Mouse (Mus musculus): Measurements from ENCODE around the gene Raver1. TPM values are rescaled to one million over a fixed set of nuclear protein-coding genes. Genes with fewer than 3 reads are reported as not detected.

Gene Raver1
- total RNA-seq (2021) = 10 to 100 TPM; 34.0 to 37.4 TPM
- long read RNA-seq, experiment 1, transcript Raver1-201 (13 exons, 3,470 nt) = major isoform, 14 of 21 reads
- long read RNA-seq, experiment 1, partial matches to known transcripts = 0 of 21 reads
- long read RNA-seq, experiment 1, other reads (novel, unspliced or antisense) = 7 of 21 reads
- long read RNA-seq, experiment 2, transcript Raver1-201 (13 exons, 3,470 nt) = major isoform, 9 of 20 reads
- long read RNA-seq, experiment 2, partial matches to known transcripts = 4 of 20 reads
- long read RNA-seq, experiment 2, other reads (novel, unspliced or antisense) = 7 of 20 reads

DNA sequence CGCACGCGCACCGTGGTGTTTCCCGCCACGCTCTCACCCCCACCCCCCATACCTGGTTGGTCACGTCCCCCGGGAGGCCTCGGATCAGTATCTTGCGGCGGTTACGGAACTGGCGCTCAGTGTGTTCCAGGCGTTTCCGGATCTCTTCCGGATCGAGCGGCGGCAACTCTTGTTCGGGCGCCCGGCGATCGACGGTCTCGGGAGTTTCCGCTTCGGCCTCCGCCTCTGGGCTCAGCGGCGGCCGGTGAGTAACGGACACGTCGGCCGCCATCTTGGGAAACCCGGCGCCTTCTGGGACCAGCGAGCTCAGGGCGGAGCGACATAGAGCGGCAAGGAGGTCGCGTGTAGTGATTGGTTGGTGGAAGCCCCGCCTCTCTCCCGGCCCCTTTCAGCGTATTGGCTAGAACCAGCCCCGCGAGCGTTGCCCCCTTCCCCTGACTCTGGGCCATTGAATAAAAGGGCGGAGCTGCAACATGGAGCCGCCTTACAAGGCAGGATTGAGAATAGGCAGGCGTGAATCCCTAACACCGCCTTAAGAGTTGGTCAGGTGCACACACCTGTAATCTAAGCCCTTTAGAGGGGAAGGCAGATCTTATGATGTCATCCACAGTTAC lies at the start of gene Raver1, which contains the start of gene Gm38431:
Raver1 (minus strand) TSS at position 302 of the 614 bp plus-strand sequence.
Gm38431 (minus strand) TSS at position 291 of the 614 bp plus-strand sequence.
- DNase-seq (ENCODE audit: low spot score in 2 of 2) = peak; percentile 97 to 98

DNA sequence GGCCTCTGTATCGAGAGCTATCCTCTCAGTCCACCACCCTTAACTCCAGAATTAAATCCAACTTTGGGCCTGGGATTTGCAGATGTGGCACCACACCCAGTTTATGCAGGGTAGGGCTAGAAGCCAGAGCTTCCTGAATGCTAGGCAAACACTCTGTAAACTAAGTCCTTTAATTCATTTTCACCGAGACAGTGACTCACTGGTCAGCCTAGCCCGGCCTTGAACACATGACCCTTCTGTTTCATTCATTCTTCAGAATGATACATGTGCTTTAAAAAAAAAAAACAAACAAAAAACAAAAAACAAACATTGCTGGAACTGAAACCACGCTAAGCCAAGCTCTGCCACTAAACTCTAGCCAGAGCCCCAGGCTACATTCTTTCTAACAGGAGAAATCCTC lies 46.6 kb upstream of the Raver1 start:
- DNase-seq (ENCODE audit: low spot score in 2 of 2) = no peak

DNA sequence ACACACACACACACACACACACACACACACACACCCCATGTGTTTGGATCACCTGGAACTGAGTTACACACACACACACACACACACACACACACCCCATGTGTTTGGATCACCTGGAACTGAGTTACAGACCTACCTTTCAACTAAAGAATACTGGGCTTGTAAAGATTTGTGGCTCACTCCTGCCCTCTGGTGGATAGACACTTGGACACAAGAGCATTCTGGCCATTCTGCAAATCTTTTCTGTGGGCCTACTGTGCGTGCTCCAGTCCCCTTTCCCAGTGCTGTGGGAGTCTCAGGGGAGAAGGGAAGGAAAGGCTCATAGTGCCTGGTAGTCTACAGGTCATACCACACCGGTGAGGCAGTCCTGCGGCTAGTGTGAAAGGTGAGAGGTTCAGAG lies 45.4 kb upstream of the Raver1 start:
- peak; percentile 45 to 61 for DNase-seq (ENCODE audit: low spot score in 2 of 2)

DNA sequence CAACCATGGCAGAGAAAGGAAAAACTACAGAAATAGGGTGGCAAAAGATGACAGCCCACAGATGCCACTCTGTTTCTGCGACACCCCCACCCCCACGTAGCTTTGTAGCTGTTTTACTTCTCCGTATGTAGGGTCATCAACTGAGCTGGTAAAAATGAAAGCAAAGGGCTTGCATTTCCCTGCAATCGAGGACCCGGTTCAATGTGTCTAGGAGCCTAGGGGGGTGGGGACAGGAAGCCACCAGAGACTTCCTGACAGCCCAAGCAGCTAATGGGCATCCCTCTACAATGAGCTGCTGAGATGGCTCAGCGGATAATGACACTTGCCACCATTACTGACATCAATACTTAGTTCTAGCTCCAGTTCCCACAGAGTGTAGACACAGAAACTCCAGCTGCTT lies 44.6 kb upstream of the Raver1 start:
- no peak for DNase-seq (ENCODE audit: low spot score in 2 of 2)

DNA sequence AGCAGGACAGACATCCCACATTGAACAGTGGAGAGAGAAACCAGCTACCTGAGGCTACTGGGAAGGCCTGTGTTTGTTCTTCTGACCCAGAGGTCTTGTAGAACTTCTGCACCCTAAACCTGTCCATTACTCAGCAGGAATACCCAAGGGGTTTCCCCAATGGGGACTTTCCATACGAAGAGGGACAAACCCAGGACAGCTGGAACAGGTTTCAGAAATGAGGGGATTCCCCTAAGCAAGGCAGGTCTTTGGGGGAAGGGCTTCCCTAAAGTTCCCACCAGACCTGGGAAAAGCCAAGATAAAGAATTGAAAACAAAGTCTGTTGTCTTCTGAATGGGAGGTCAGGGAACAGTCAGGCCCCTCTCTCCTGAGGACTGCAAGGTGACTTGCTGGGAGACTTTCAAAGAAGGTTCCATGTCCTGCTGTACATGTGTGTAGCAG lies 44.2 kb upstream of the Raver1 start:
- DNase-seq (ENCODE audit: low spot score in 2 of 2) = no peak

DNA sequence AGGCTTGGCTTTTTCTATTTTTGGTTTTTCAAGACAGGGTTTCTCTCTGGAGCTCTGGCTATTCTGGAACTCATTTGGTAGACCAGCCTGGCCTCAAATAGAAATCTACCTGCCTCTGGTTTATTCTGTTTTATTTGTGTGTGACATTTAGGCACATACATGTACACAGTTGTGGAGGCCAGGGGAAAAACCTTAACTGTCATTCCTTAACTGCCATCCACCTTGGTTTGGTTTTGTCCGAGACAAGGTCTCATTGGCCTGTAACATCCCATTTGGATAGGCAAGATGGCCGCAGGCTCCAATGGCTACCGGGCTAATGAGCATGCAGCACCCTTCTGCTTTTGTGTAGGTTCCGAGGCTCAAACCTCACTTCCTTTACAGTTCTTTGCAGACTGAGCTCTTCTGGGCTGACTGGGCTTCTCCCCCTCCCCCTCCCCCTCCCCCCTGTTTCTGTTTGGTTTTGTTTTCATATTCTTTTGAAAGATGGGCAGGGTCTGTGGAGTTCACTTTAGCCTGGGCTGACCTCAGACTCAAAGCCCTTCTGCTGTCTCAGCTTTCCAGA lies 43.6 kb upstream of the Raver1 start:
- no peak for DNase-seq (ENCODE audit: low spot score in 2 of 2)

DNA sequence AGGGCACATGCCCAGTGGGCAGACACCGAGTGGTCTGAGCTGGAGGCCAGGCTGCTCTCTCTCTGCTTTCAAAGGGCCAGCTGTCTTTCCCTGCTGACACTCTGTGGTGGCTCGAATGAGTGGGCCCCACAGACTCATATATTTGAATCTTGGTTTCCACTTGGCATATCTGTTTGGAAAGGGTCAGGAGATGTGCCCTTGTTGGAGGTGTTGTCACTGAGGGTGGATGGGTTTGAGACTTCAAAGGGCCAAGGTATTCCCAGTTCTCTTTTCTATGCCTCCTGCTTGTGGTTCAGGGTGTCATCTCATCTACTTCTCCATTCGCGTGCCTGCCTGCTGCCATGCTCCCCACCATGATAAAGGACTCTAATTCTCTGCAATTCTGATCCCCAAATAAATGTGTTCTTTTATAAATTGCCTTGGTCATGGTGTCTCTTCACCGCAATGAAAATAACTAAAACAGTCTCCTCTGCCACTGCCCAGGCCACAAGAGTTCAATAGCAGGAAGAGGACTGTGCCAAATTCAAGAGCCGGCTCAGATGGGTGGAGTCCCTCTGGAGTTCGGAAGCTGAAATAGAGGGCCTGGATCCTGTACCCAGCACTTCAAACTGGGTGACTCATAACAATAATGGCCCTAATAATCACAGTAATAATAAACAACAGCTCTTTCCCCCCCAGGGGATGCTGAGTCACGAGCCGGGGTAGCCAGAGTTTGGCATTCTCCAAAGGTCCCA lies 43.0 kb upstream of the Raver1 start:
- DNase-seq (ENCODE audit: low spot score in 2 of 2) = no peak

DNA sequence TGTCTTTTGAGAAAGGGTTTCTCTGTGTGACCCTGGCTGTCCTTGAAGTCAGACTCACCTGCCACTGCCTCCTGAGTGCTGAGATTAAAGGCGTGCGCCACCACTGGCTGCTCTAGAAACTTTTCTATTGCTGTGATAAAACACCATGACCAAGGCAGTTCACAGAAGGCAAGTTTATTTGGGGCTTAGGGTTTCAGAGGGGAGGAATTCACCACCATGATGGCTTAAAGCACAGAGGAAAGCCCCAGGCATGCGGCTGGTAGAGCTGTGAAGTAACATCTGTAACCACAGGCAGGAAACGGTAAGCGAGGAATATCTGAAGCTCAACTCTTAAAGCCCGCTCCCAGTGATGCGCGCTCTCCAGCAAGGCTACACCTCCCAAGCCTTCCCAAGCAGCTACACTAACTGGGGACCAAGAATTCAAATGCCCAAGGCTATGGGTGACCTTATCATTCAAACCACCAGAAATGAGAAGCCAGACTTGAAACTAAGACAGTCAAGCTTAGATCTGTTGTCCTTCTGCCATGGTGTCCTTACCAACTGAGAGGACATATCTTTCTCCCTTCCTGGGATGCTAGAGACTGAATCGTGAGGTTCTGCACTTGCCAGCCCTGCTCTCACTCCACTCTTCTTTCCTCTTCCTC lies 41.4 kb upstream of the Raver1 start:
- DNase-seq (ENCODE audit: low spot score in 2 of 2) = no peak

DNA sequence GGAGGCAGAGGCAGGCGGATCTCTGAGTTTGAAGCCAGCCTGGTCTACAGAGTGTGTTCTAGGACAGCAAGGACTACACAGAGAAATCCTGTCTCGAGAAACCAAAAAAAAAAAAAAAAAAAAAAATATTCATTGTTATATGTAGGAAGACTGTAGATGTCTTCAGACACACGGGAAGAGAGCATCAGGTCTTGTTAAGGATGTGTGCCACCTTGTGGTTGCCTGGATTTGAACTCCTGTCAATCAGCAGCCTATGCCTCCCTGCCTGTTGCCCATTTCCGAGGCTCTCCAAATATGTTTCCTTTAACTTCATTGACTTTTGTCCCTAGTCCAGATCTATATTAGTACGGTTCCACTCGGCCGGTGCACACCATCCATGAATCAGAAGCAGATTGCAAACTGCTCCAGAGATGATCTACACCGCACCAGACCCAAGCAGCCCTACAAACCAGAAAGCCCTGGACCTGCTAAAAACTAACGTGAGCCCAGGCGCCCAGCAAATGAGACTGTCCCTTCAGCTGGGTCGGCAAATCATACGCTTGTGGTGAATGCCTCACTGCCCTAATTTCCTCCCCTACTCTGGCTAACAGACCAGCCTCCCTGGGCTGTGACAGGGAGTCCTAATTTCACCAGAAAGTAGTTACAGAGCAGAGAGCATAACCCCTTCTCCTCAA lies 40.4 kb upstream of the Raver1 start:
- no peak for DNase-seq (ENCODE audit: low spot score in 2 of 2)

DNA sequence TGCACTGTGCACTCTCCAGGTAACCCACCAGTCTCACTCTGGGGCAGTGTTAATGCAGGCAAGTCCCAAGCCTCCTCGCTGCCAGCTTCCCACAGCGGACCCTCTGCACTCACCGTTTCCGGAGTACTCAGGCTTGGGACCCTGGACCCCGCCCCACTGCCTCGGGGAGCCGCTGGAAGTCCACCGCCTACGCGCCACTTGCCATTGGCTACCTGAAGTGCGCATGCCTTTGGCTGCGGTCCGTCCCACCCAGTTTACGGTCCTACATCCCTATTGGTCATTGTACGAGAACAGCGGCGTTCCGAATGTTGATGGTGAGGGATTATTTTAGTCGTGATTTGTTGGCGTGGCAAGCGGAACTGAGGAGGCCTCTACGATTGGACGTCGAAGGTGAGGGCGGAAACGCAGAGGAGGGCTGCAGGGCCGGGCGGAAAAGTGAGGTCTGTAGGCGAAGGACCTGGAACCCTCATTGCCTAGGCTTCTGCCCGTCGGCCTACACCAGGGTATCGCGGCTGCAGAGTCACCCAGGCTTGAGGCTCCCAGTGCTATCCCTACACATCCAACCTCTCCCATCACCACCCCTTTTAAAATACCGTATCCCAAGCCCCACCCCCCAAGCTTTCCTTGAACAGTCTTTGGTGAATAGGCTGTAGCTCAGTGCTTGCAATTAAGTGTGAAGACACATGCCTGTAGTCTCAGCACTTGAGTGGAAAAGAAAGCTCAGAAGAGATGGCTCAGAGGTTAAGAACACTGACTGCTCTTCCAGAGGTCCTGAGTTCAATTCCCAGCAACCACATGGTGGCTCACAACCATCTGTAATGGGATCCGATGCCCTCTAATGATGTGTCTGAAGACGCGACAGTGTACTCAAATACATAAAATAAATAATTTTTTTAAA lies 39.5 kb upstream of the Raver1 start, which contains the start of gene Tyk2:
Tyk2 (minus strand) TSS at position 185 of the 898 bp plus-strand sequence.
- peak; percentile 87 to 97 for DNase-seq (ENCODE audit: low spot score in 2 of 2)

DNA sequence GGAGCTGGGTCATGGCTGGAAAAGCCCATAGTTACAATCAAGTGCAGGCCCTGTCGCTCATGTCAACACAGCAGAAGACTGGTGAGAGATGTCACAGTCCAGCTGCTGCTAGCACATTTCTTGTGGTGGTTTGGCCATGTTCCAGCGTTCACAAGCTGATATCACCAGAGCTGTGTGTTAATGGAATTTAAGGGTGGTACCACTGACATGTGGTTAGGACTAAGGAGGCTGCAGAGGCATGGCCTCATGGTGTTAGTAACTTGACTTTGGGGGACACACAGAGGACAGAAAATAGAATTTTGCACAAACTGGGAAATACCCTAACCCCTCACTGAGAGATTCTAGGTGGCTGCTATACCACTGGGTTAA lies 34.4 kb upstream of the Raver1 start:
- DNase-seq (ENCODE audit: low spot score in 2 of 2) = no peak

DNA sequence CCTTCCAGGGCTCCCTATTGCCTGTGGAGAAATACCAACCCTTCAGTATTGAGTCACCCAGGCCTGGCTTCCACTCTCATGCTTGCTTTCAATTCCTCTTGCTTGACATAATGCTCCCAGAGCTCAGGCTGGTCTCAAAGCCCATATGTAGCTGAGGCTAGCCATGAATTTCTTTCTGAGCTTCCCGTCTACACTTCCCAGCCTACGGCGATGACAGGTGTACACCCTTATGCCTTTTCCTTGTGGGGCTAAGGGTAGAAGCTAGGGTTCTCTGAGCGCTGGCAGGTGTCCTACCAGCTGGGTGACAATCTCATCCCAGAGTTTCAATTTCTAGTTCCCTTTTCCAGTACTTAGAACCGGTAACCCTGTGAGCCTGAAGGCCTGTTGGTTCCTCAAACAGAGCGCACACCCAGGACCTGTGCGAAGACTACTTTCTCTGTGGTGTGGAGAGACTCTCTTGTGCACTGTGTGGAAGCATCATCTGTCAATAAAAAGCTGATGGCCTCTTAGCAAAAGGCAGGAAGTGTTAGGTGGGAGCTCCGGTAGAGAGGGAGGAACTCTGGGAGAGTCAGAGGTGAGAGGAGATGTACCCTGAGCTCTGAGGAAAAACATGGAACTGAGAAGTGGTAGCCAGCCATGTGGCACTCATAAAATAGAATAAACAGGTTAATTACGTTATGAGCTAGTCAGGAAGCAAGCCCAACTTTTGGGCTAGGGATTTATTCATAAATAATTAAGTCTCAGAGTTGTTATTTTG lies 33.9 kb upstream of the Raver1 start:
- DNase-seq (ENCODE audit: low spot score in 2 of 2) = no peak

DNA sequence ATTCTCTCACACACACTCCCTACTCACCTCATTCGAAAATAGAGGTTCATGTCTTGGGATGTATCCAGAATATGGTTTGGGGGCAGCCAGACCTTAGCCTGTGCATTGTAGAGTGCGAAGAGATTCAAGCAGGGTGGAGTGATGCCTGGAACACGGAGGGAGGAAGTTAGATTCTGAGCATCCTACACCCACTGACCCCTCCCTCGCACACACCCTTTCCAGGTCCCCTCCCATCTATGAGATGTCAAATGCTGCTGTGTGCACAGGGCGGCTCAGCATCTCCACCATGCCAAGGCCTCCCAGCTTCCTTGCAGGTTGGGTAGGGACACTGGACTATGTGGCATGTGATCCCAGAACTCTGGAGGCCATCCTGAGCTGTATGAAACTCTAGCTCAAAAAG lies 33.0 kb upstream of the Raver1 start:
- no peak for DNase-seq (ENCODE audit: low spot score in 2 of 2)

DNA sequence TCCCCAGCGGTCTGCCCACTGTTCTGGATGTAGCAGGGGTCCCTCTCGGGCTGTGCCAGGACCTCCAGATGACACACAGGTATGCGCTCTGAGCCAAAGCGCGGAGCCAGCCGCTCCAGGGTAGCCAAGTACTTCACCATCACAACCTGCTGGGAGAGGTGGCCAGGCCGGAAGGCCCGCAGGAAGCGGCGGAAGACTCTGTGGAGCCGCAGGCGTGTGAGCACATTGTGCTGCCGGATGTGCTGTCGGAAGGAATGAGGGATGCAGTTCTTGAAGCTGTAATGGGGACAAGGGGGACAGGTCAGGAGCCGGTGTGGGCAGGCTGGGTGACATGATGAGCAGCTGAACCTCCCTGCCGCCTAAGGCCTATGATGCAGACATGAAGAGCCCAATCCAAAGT lies 29.7 kb upstream of the Raver1 start:
- no peak for DNase-seq (ENCODE audit: low spot score in 2 of 2)

DNA sequence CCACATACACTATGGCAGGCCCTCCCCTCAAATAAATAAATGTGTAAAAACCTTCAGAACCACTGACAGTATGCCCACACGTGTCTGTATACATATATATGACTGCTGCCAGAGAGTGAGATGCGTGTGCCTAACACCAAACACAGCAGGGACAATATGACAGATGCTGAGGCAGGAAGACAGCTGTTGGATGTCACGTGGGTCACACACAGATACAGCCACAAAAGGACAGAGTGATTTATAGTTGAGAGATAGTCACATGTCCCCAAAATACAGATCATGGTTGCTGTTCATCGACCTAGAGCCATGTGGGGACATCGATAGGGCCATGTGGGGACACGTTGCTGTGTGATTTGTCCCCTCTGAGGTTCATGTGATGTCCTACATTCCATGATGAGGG lies 25.3 kb upstream of the Raver1 start:
- no peak for DNase-seq (ENCODE audit: low spot score in 2 of 2)

DNA sequence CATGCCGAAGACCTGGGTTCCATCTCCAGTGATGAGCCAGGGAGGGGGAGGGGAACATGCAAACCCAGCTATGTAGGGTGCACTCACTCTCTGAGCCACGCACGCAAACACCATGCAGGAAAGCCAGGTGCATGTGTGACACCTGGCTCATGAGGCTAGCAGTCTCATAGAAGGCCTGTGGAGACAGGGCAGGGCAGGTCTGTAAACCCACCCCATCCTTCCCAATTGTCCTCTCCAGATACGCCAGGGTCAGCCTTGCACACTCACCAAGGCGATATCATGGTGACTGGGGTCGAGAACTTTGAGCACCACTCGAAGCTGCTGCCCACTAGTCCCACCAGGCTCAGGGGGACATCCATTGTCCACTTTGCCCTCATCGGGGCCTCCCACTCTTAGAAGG lies 23.3 kb upstream of the Raver1 start:
- no peak for DNase-seq (ENCODE audit: low spot score in 2 of 2)

DNA sequence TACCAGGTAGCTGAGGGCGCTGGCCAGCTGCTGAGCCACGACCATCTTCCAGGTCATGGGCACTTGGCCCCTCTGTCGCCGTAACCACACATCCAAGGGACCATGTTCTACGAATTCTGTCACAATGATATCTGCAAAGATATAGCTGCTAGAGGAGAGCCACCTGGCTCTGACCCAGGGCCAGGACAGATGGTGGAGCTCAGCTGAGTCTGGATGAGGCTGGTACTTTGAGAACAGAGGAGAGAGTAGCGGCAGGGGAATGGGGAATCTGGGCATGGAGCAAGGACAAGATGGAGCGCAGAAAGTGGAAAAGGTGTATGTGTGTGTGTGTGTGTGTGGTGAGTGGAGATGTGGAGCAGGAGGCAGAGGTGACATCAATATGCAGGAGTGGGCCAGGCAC lies 22.4 kb upstream of the Raver1 start:
- no peak for DNase-seq (ENCODE audit: low spot score in 2 of 2)

DNA sequence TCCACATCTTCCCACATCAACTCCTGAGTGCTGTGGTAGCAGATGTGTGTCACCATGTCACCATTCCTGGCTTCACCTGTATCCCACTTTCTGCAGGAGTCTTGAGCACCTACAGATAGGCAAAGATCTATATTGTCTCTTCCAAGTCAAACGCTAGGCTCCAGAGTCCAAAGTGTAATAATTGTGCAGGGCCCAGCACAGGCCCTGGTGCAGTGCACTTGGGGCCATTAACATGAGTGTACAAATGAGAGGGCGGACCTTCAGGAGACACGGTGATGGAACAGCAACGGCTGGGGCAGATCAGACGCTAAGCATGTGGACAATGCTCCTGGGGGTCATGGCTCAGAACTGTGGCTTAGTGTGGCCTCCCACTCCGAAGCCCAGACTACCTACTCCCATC lies 21.9 kb upstream of the Raver1 start:
- DNase-seq (ENCODE audit: low spot score in 2 of 2) = no peak

DNA sequence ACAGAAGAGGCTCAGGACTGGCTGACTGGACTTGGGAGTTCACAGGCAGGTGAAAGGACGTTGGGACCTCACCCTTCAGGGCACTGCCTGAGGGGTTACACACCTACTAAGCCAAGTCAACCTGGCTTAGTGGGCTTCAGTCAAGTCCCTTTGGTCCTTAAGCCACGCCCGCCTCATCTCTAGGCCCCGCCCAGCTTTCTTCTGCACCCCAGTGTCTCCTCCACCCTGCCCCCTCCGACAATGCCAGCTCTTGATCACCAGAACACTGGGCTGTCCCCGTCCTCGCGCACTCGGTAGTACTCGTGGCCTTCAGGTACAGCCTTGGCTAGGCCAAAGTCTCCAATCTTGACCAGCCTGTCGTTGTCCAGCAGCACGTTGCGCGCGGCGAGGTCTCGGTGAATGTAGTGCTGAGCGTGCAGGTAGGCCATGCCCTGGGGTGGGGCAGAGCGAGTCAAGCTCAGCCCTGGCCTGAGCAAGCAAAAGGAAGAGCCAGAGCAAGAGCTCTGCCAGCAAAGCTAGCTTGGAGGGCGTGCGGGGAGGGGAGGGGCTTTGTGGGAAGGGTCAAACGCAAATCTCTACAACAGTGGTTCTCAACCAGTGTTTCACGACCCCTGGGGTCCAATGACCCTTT lies 15.9 kb upstream of the Raver1 start:
- DNase-seq (ENCODE audit: low spot score in 2 of 2) = no peak

All from layer of hippocampus, postnatal 14 days (tissue).